Mouse (Mus musculus): ENCODE measurements around the gene Hsd17b13.

- TF ChIP-seq CTCF (IDR thresholded peaks at IDR 0.05; ENCODE audit: extremely low read depth, insufficient read depth, insufficient read length, insufficient replicate concordance) (no peak), POLR2A (IDR thresholded peaks at IDR 0.05; ENCODE audit: low read depth, low read length) (no peak)
Observed at GRCm38 (mm10) chr5:103916595-103917356, 60.4 kb downstream of the Hsd17b13 start.
